Mouse (Mus musculus) spleen, adult 2 months (tissue): ENCODE data around the gene Gdf9. TPM values are rescaled to one million over a fixed set of nuclear protein-coding genes. Genes with fewer than 3 reads are reported as not detected.

Experiments used
- DNase-seq, 2 experiments: peaks; one replicate each; pipeline versions ENCODE4 v3.0.0 to v3.0.0-alpha.2; 2012 to 2021; ENCODE audit warnings: low spot score in 2 of 2, low read depth in 1 of 2
- H3K27ac ChIP-seq: fragments of 200-500 bp; 2 replicates; pipeline ENCODE4 v1.5.1; 2012; ENCODE audit warnings: low read length, inconsistent platforms; ENCODE audit not compliant: insufficient read depth
- H3K27me3 ChIP-seq: fragments of 200-500 bp; 2 replicates; pipeline ENCODE4 v1.6.1; 2012; ENCODE audit warnings: mild to moderate bottlenecking, moderate library complexity, low read length, inconsistent platforms; ENCODE audit not compliant: control insufficient read depth, insufficient read depth
- H3K36me3 ChIP-seq: fragments of 200-500 bp; 2 replicates; pipeline ENCODE4 v1.6.1; 2012; ENCODE audit warnings: mild to moderate bottlenecking, low read length, inconsistent platforms; ENCODE audit not compliant: control insufficient read depth, insufficient read depth
- H3K4me1 ChIP-seq: fragments of 200-500 bp; 2 replicates; pipeline ENCODE4 v1.6.1; 2011; ENCODE audit warnings: inconsistent platforms; ENCODE audit not compliant: control insufficient read depth, insufficient read depth, insufficient read length
- H3K4me3 ChIP-seq: fragments of 200-500 bp; 2 replicates; pipeline ENCODE4 v1.5.1; 2011; ENCODE audit warnings: mild to moderate bottlenecking, inconsistent platforms; ENCODE audit not compliant: insufficient read depth, insufficient read length; ENCODE audit errors: extremely low read depth
- CTCF ChIP-seq: fragments of 200-500 bp; IDR thresholded peaks from 2 replicates; pipeline ENCODE4 v1.5.1; 2011; ENCODE audit warnings: mild to moderate bottlenecking, inconsistent platforms; ENCODE audit not compliant: insufficient read depth, insufficient read length, insufficient replicate concordance; ENCODE audit errors: extremely low read depth
- POLR2A ChIP-seq: fragments of 200-500 bp; IDR thresholded peaks from 2 replicates; pipeline ENCODE4 v1.6.1; 2011; ENCODE audit warnings: low read depth, low read length, inconsistent platforms
- WGBS: fragments of 180-500 bp; shearing (Covaris S2); methylation state at CpG from one replicate; pipeline ENCODE4 v1.1.7; 2018; 5-methylcytosine and 5-hydroxymethylcytosine counted together
- polyA plus RNA-seq: library from polyadenylated mRNA; depleted of rRNA; stranded (reverse); fragments of >200 nt; gene quantifications from 2 replicates; pipeline ENCODE4 v1.2.3, GENCODE M21; 2012

Gene Gdf9
- polyA plus RNA-seq, 1 experiment, result 0.40 TPM

- DNase-seq, result peak in 1 of 2 experiments; percentile 30
- Histone ChIP-seq H3K36me3 (no peaks in the 10 kb centered on the region), H3K4me1 (no peaks in the 10 kb centered on the region), H3K4me3 (no peak overlapping the region), H3K27me3 (no peaks in the 10 kb centered on the region), H3K27ac (no peak overlapping the region)
- 7% methylated on average over 6 of the region's 6 CpGs for WGBS
- peak; percentile 4; the same call in 1 of the 2 replicates for TF ChIP-seq CTCF
- TF ChIP-seq POLR2A, result no peak
Observed at GRCm38 (mm10) chr11:53443861-53444260, 13.0 kb downstream of the Gdf9 start.

- Histone ChIP-seq H3K4me1 (no peaks in the 10 kb centered on the region), H3K4me3 (no peak overlapping the region), H3K27me3 (no peaks in the 10 kb centered on the region), H3K27ac (no peak overlapping the region), H3K36me3 (no peaks in the 10 kb centered on the region)
- 93% methylated on average over 13 of the region's 13 CpGs for WGBS
- TF ChIP-seq POLR2A, result no peak
- TF ChIP-seq CTCF, result no peak
- DNase-seq, result no peak
Observed at GRCm38 (mm10) chr11:53445562-53445961, 14.7 kb downstream of the Gdf9 start.

DNA sequence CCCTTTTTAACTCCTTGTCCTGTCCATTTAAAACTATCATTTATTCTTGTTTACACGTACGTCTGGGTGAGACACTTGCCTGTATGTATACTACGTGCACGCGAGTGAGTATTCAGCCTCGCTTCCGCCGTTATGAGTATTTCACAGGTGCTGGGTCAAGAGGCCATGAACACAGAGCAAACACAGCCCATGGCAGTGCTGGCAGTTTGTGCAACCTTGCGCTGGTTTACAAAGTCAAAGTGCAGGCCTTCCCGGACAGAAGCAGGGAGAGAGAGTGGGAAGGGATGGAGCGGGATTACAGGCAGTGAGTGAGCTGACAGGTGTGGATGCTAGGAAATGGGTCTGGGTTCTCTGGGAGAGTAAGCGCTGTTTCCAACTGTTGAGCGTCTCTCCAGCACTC is 15.4 kb downstream of the Gdf9 start:
- WGBS, result 97% methylated on average over 13 of the region's 13 CpGs
- no peaks in the 10 kb centered on the region for H3K27me3 ChIP-seq

GRCm38 (mm10) chr11:53447996-53448395 is 17.2 kb downstream of the Gdf9 start:
- no peak overlapping the region for H3K4me3 ChIP-seq
- H3K27ac ChIP-seq, result no peak overlapping the region
- WGBS, result 95% methylated on average over 8 of the region's 8 CpGs
- no peaks in the 10 kb centered on the region for H3K4me1 ChIP-seq
- no peaks in the 10 kb centered on the region for H3K27me3 ChIP-seq
- no peaks in the 10 kb centered on the region for H3K36me3 ChIP-seq
- TF ChIP-seq CTCF (no peak), POLR2A (no peak)
- no peak for DNase-seq

More for the DNA sequence above, 15.4 kb downstream of the Gdf9 start:
- Histone ChIP-seq H3K27ac (no peak overlapping the region), H3K36me3 (no peaks in the 10 kb centered on the region), H3K4me3 (no peak overlapping the region), H3K4me1 (no peaks in the 10 kb centered on the region)
- TF ChIP-seq CTCF (no peak), POLR2A (no peak)
- DNase-seq, result no peak

DNA sequence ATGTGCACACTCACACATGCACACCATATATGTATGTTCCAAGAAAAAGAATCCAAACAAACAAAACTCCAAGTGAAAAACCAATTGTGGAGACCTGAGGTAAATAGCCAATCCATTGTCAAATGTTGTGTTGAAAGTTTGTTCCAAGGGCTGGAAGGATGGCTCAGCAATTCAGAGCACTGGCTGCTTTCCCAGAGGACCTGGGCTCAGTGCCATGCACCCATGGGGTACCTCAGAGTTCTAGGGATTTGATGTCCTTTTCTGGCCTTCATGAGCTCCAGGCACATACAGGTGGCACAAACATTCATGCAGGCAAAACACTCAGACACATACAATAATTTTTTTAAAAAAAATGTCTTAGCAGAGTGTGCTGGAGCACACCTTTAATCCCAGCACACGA is 17.7 kb downstream of the Gdf9 start:
- WGBS, result 89% methylated on average over 1 of the region's 1 CpGs

GRCm38 (mm10) chr11:53450070-53450705 is 19.4 kb downstream of the Gdf9 start:
- H3K27me3 ChIP-seq, result 0 out of 2 replicates have a peak, but pooled peaks cover 1% of the 10 kb centered on the region
- no peak overlapping the region for H3K4me3 ChIP-seq
- no peaks in the 10 kb centered on the region for H3K36me3 ChIP-seq
- H3K27ac ChIP-seq, result no peak overlapping the region
- no peaks in the 10 kb centered on the region for H3K4me1 ChIP-seq
- 10% methylated on average over 15 of the region's 15 CpGs for WGBS
- TF ChIP-seq CTCF (no peak), POLR2A (no peak)
- no peak for DNase-seq

More for the DNA sequence above, 17.7 kb downstream of the Gdf9 start:
- Histone ChIP-seq H3K27me3 (no peaks in the 10 kb centered on the region), H3K4me3 (no peak overlapping the region), H3K36me3 (no peaks in the 10 kb centered on the region), H3K4me1 (no peaks in the 10 kb centered on the region), H3K27ac (no peak overlapping the region)
- no peak for DNase-seq
- TF ChIP-seq CTCF (no peak), POLR2A (no peak)

DNA sequence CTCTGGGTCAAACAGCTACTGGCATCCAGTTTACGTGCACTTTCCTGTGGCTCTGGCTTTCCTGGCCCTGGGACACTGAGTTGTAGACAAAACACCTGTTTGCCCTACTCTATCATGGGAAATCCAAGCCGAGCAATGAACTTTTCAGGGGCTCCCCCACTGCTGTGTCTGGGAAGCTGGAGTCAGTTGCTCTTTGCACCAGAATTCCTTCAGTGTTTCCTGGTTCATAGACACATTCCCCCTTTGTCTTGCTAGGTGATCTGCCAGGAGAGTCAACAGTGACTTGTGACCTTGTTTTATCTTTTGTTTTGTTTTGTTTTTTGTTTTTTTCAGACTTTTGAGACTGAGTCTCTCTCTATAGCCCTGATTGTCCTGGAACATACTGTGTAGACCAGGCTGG is 20.5 kb downstream of the Gdf9 start:
- WGBS, result 73% methylated on average over 2 of the region's 2 CpGs
- no peak overlapping the region for H3K27ac ChIP-seq
- H3K36me3 ChIP-seq, result no peaks in the 10 kb centered on the region
- no peak for DNase-seq
- H3K27me3 ChIP-seq, result 0 out of 2 replicates have a peak, but pooled peaks cover 1% of the 10 kb centered on the region
- H3K4me3 ChIP-seq, result no peak overlapping the region
- no peaks in the 10 kb centered on the region for H3K4me1 ChIP-seq
- TF ChIP-seq CTCF (no peak), POLR2A (no peak)
